Mouse (Mus musculus) forelimb bud, embryonic 11.5 days (tissue): ENCODE results near the gene Pcsk7.

Experiments
- DNase-seq: peaks from one replicate; pipeline ENCODE4 v3.0.0-alpha.2; 2012; ENCODE audit warnings: low read depth, low spot score

The Pcsk7 gene

GRCm38 (mm10) chr9:45961855-45962254 is 55.6 kb downstream of the Pcsk7 start:
- no peak for DNase-seq

- no peak for DNase-seq
These were observed 57.3 kb downstream of the Pcsk7 start for GRCm38 (mm10) chr9:45963577-45963976.

- DNase-seq, result no peak
These were observed 70.6 kb downstream of the Pcsk7 start for GRCm38 (mm10) chr9:45976884-45977283.
